Mouse (Mus musculus): ENCODE measurements around the gene Tepsin.

GRCm38 (mm10) chr11:120111033-120111432 is 12.5 kb upstream of the Tepsin start:
- TF ChIP-seq CTCF (IDR thresholded peaks at IDR 0.05; ENCODE audit: low read depth, low read length), result peak; percentile 92
- no peak for TF ChIP-seq EP300 (IDR thresholded peaks at IDR 0.05; ENCODE audit: insufficient read depth, low read depth, low read length)
- TF ChIP-seq POLR2A (IDR thresholded peaks at IDR 0.05; ENCODE audit: insufficient read depth, low read length), result no peak
